Mouse (Mus musculus) hindbrain, embryonic 16.5 days (tissue): Measurements from ENCODE around the gene Akap7. TPM values are rescaled to one million over a fixed set of nuclear protein-coding genes. Genes with fewer than 3 reads are reported as not detected.

Experiments used
- ATAC-seq: fragments of 200-750 bp; cut with Nextera tagmentation; 2 replicates; pipeline ENCODE4 v1.8.0; 2017; ENCODE audit warnings: moderate TSS enrichment, moderate library complexity
- H3K27ac ChIP-seq: fragments of 300-500 bp; sonication (generic); 2 replicates; pipeline ENCODE4 v1.5.1; 2014; ENCODE audit warnings: low read depth, mild to moderate bottlenecking, control low read depth, low read length, moderate library complexity
- H3K27me3 ChIP-seq: fragments of 300-500 bp; sonication (generic); replicated peaks from 2 replicates; pipeline ENCODE4 v1.6.1; 2014; ENCODE audit warnings: low read length; ENCODE audit not compliant: control insufficient read depth, insufficient read depth
- H3K36me3 ChIP-seq: fragments of 300-500 bp; sonication (generic); 2 replicates; pipeline ENCODE4 v1.6.1; 2014; ENCODE audit warnings: mild to moderate bottlenecking, low read length, moderate library complexity, mixed read lengths; ENCODE audit not compliant: control insufficient read depth, insufficient read depth
- H3K4me1 ChIP-seq: fragments of 300-500 bp; sonication (generic); 2 replicates; pipeline ENCODE4 v1.6.1; 2014; ENCODE audit warnings: low read depth, low read length; ENCODE audit not compliant: control insufficient read depth, insufficient read depth
- H3K4me2 ChIP-seq: fragments of 300-500 bp; sonication (generic); 2 replicates; pipeline ENCODE4 v1.6.1; 2014; ENCODE audit warnings: mild to moderate bottlenecking, low read length, control low read depth, moderate library complexity
- H3K4me3 ChIP-seq: fragments of 300-500 bp; sonication (generic); 2 replicates; pipeline ENCODE4 v1.5.1; 2014; ENCODE audit warnings: mild to moderate bottlenecking, low read length, control low read depth, moderate library complexity
- H3K9ac ChIP-seq: fragments of 300-500 bp; sonication (generic); 2 replicates; pipeline ENCODE4 v1.6.1; 2014; ENCODE audit warnings: low read depth, mild to moderate bottlenecking, control low read depth, low read length, moderate library complexity
- H3K9me3 ChIP-seq: fragments of 300-500 bp; sonication (generic); 2 replicates; pipeline ENCODE4 v1.6.1; 2014; ENCODE audit warnings: mild to moderate bottlenecking, low read length, moderate library complexity; ENCODE audit not compliant: control insufficient read depth
- WGBS: fragments of 180-500 bp; shearing (Covaris S2); extraction: QIAGEN DNeasy Blood & Tissue Kit; methylation state at CpG from one replicate; pipeline ENCODE4 v1.1.7; 2014; 5-methylcytosine and 5-hydroxymethylcytosine counted together
- polyA plus RNA-seq: library from polyadenylated mRNA; unstranded; fragments of >200 nt; fragmentation: Nextera tagmentation; extraction: Ambion mirVana; gene quantifications from 2 replicates; pipeline ENCODE4 v1.2.1, GENCODE M21; 2015

Gene Akap7
- polyA plus RNA-seq, 1 experiment from 2014 or later = 78.8 TPM

GRCm38 (mm10) chr10:25305146-25305545, 2.5 kb downstream of the Akap7 start:
- Histone ChIP-seq H3K4me2 (no peak overlapping the region), H3K9me3 (no peaks in the 10 kb centered on the region), H3K4me3 (no peak overlapping the region), H3K27ac (no peak overlapping the region), H3K9ac (no peak overlapping the region), H3K36me3 (no peaks in the 10 kb centered on the region), H3K4me1 (no peaks in the 10 kb centered on the region), H3K27me3 (no peaks in the 10 kb centered on the region)
- WGBS = 70% methylated on average over 6 of the region's 6 CpGs
- no peak for ATAC-seq

GRCm38 (mm10) chr10:25304608-25305007, 3.1 kb downstream of the Akap7 start:
- Histone ChIP-seq H3K4me3 (no peak overlapping the region), H3K27ac (no peak overlapping the region), H3K36me3 (no peaks in the 10 kb centered on the region), H3K9me3 (no peaks in the 10 kb centered on the region), H3K27me3 (no peaks in the 10 kb centered on the region), H3K4me2 (no peak overlapping the region), H3K4me1 (no peaks in the 10 kb centered on the region), H3K9ac (no peak overlapping the region)
- WGBS = 93% methylated on average over 2 of the region's 2 CpGs
- no peak for ATAC-seq

GRCm38 (mm10) chr10:25299031-25299529, 8.6 kb downstream of the Akap7 start:
- Histone ChIP-seq H3K27me3 (no peaks in the 10 kb centered on the region), H3K9ac (no peak overlapping the region), H3K27ac (no peak overlapping the region), H3K4me2 (no peak overlapping the region), H3K36me3 (no peaks in the 10 kb centered on the region), H3K4me1 (peaks cover 9% of the 10 kb centered on the region), H3K9me3 (no peaks in the 10 kb centered on the region), H3K4me3 (no peak overlapping the region)
- WGBS = 98% methylated on average over 15 of the region's 15 CpGs
- no peak for ATAC-seq

GRCm38 (mm10) chr10:25298264-25298671, 9.4 kb downstream of the Akap7 start:
- Histone ChIP-seq H3K36me3 (no peaks in the 10 kb centered on the region), H3K27ac (no peak overlapping the region), H3K4me1 (peaks cover 9% of the 10 kb centered on the region), H3K4me2 (peak overlapping the region; percentile 74; the same call in 1 of the 2 replicates), H3K9ac (no peak overlapping the region), H3K27me3 (no peaks in the 10 kb centered on the region), H3K9me3 (no peaks in the 10 kb centered on the region), H3K4me3 (no peak overlapping the region)
- no peak for ATAC-seq
- WGBS = 85% methylated on average over 4 of the region's 4 CpGs

GRCm38 (mm10) chr10:25297666-25298263, 9.9 kb downstream of the Akap7 start:
- no peaks in the 10 kb centered on the region for H3K27me3 ChIP-seq
- H3K4me3 ChIP-seq = peak overlapping the region; percentile 72
- H3K4me1 ChIP-seq = peaks cover 9% of the 10 kb centered on the region
- no peaks in the 10 kb centered on the region for H3K9me3 ChIP-seq
- peak overlapping the region; percentile 74 for H3K4me2 ChIP-seq
- 37% methylated on average over 12 of the region's 12 CpGs for WGBS
- H3K36me3 ChIP-seq = no peaks in the 10 kb centered on the region
- H3K27ac ChIP-seq = peak overlapping the region; percentile 59; the same call in 1 of the 2 replicates
- no peak for ATAC-seq
- H3K9ac ChIP-seq = peak overlapping the region; percentile 51

GRCm38 (mm10) chr10:25296657-25297369, 10.9 kb downstream of the Akap7 start:
- H3K27ac ChIP-seq = peak overlapping the region; percentile 92

GRCm38 (mm10) chr10:25296286-25296656, 11.4 kb downstream of the Akap7 start:
- peak overlapping the region; percentile 92 for H3K27ac ChIP-seq
- H3K36me3 ChIP-seq = no peaks in the 10 kb centered on the region
- H3K9me3 ChIP-seq = no peaks in the 10 kb centered on the region
- no peaks in the 10 kb centered on the region for H3K27me3 ChIP-seq
- H3K4me3 ChIP-seq = peak overlapping the region; percentile 72
- H3K4me1 ChIP-seq = peaks cover 9% of the 10 kb centered on the region
- peak overlapping the region; percentile 90 for H3K9ac ChIP-seq
- no peak for ATAC-seq
- peak overlapping the region; percentile 74 for H3K4me2 ChIP-seq
- 39% methylated on average over 8 of the region's 8 CpGs for whole genome bisulfite sequencing

More at GRCm38 (mm10) chr10:25296657-25297369, 10.9 kb downstream of the Akap7 start:
- Histone ChIP-seq H3K4me2 (peak overlapping the region; percentile 74), H3K9ac (peak overlapping the region; percentile 90), H3K27me3 (no peaks in the 10 kb centered on the region), H3K4me3 (peak overlapping the region; percentile 72), H3K9me3 (no peaks in the 10 kb centered on the region), H3K36me3 (no peaks in the 10 kb centered on the region), H3K4me1 (peaks cover 9% of the 10 kb centered on the region)
- WGBS = under 1% methylated on average over 42 of the region's 81 CpGs
- ATAC-seq = peak; percentile 96

- no peaks in the 10 kb centered on the region for H3K36me3 ChIP-seq
- H3K4me3 ChIP-seq = no peak overlapping the region
- H3K9me3 ChIP-seq = no peaks in the 10 kb centered on the region
- H3K27ac ChIP-seq = no peak overlapping the region
- no peaks in the 10 kb centered on the region for H3K27me3 ChIP-seq
- ATAC-seq = no peak
- 78% methylated on average over 9 of the region's 9 CpGs for WGBS
- H3K4me2 ChIP-seq = no peak overlapping the region
- peaks cover 9% of the 10 kb centered on the region for H3K4me1 ChIP-seq
- no peak overlapping the region for H3K9ac ChIP-seq
Observed at GRCm38 (mm10) chr10:25295836-25296235, 11.8 kb downstream of the Akap7 start.

GRCm38 (mm10) chr10:25294999-25295398, 12.7 kb downstream of the Akap7 start:
- no peak overlapping the region for H3K4me3 ChIP-seq
- H3K9me3 ChIP-seq = no peaks in the 10 kb centered on the region
- no peak overlapping the region for H3K9ac ChIP-seq
- no peaks in the 10 kb centered on the region for H3K27me3 ChIP-seq
- peaks cover 9% of the 10 kb centered on the region for H3K4me1 ChIP-seq
- no peaks in the 10 kb centered on the region for H3K36me3 ChIP-seq
- ATAC-seq = no peak
- no peak overlapping the region for H3K4me2 ChIP-seq
- no peak overlapping the region for H3K27ac ChIP-seq
- WGBS = 76% methylated on average over 7 of the region's 7 CpGs
